Mouse (Mus musculus) adrenal gland, postnatal 0 days (tissue): ENCODE measurements around the gene Enpp7. TPM values are rescaled to one million over a fixed set of nuclear protein-coding genes. Genes with fewer than 3 reads are reported as not detected.

Experiments
- polyA plus RNA-seq: library from polyadenylated mRNA; unstranded; fragments of >200 nt; fragmentation: Nextera tagmentation; extraction: Ambion mirVana; gene quantifications from 2 replicates; pipeline ENCODE4 v1.2.1, GENCODE M21; 2015

The Enpp7 gene
- not detected in 2 replicates for polyA plus RNA-seq

GRCm38 (mm10) chr11:118987999-118988398, at the start of gene Enpp7:
TSS of gene Enpp7 (plus strand) at chr11:118988188.

DNA sequence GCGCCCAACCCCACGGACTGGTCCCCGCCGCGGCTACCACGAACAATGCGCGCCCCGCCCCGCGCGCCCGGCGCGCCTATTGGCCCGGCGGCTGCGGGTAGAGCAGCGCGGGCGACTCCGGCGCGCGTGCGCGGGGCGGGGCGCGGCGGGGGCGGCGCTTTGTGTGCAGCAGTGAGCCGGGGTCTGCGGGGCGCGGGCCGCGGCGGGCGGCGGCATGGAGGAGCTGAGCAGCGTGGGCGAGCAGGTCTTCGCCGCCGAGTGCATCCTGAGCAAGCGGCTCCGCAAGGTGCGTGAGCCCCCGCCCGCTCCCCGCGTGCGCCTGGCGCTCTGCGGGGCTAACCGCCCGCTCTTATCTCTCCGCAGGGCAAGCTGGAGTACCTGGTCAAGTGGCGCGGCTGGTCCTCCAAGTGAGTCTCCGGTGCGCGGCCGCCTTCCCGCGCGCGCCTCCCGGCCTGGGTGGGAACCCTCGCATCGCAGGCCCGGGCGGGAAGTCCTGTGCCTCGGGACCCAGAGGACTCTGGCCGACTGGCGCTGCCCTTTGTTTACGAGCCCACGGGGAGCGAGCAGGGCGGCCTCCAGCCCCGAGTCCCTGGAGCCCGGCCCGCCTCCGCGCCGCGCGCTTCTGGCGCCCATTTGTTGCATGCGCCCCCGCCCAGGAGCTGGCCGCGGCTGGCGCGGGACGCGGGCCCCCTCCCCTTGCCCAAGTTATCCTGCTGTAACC, 35.1 kb downstream of the Enpp7 start, which contains the start of gene Cbx2:
Cbx2 (plus strand) TSS at position 68 of the 721 bp plus-strand sequence.

GRCm38 (mm10) chr11:119040600-119041324, 52.8 kb downstream of the Enpp7 start, which contains the start of gene Cbx8:
TSS of gene Cbx8 (minus strand) at chr11:119040969.

Other genes starting within 250 kb of the Enpp7 start
- 1.6 and 2.6 TPM in 2 replicates for gene Rbfox3, start 76.6 kb upstream of the Enpp7 start, polyA plus RNA-seq
- 6.5 and 6.6 TPM in 2 replicates for gene Cbx2, start 34.8 kb downstream of the Enpp7 start, polyA plus RNA-seq
- gene Cbx8, start 52.8 kb downstream of the Enpp7 start, polyA plus RNA-seq, result 10.1 and 12.7 TPM in 2 replicates
- 17.7 and 34.4 TPM in 2 replicates for gene Cbx4, start 98.0 kb downstream of the Enpp7 start, polyA plus RNA-seq
- 5.0 and 8.2 TPM in 2 replicates for gene Tbc1d16, start 240.3 kb downstream of the Enpp7 start, polyA plus RNA-seq
- 4.2 and 7.8 TPM in 2 replicates for gene Ccdc40, start 240.4 kb downstream of the Enpp7 start, polyA plus RNA-seq